Mouse (Mus musculus): ENCODE measurements around the gene Toe1. TPM values are rescaled to one million over a fixed set of nuclear protein-coding genes. Genes with fewer than 3 reads are reported as not detected.
"Not testable (repeated sequence)": the region's sequence is repeated elsewhere in the genome, so short reads cannot be mapped to it uniquely, and the experiment has no call there.

Gene Toe1
- total RNA-seq (2022): 10 to 100 TPM; 22.0 to 25.3 (median 22.4) TPM

DNA sequence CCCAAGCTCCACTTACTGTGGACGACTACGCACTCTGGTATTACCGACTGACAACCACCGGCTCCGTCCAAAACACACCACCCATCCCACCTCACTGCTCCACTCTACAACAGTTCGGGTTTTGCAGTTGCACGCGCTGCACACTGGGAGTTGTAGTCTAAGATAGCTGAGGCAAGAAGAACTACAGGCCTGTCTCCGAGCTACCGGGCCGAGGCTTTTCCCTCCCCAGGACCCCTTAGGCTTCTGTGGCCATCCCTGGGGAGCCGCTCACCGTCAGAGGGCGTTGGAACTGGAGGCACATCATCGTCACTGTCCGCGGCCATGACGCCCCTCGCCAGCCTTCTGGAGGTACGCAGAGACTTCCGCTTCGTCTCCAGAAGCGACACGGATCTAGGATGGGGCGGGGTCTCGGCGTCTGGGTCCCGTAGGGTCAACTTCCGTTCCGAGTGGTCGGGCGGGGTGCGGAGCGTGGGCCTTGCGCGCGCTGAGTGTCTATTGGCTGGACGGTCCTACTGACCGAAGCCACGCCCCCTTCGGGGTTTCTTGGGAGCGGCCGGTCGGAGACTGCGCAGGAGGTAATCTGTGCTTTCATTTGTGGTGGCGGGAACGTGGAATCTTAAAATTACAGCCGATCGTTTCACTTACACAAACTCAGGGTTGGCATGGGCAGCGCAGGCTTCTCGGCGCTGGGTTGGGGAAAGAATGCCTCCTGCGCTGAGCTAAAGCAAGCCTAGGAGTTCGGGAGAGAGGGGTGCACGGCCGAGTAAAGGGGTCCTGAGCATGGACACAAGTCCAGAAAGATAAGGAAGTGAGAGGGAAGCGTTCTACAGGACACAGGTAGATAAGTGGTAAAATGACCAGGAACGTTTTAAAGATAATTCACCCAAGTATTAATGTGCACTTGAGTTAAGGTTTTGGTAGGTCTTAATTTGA lies at the start of gene Toe1, which contains the start of gene Mutyh:
Toe1 (minus strand) TSS at position 444 of the 933 bp plus-strand sequence.
Mutyh (plus strand) TSS at position 527 of the 933 bp plus-strand sequence.
- DNase-seq: peak; percentile 95

DNA sequence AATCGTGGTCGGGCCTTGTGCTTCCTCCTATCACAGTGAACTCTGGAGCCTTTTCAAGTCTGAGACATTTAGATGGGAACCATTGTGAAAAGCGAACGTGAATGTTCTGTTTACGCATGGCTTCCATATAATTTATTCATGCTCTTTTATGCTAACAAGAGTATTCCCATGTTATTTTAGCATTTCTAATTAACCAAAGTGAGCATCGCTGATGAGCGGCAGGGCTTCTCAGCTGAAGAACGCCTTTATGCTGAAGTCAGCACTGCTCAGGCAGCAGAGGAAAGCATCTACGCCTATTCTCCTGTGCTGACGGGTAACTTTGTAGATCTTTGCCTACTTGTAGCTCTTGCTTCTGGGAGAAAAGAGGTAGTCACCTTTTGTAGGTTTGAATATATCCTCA lies 49.8 kb upstream of the Toe1 start:
- no peak for DNase-seq

DNA sequence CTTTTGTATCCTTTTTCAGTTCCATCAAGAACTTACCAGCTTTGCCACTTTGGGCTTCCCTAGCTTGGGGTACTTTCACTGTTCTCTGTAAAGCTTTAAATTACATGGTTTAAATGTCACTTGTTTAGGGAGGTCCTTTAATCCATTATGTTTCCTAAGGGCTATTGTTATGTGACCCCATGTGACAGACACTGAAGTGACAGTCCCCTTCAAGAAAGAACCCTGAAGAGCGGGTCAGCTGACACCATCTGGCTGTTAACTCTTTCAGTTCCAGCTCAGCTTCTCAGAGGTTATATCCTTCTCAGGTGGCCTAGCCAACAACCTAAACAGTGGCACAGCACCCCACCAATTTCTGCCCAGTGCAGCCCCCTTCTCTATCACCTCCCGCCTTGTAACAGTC lies 46.8 kb upstream of the Toe1 start:
- no peak for DNase-seq

DNA sequence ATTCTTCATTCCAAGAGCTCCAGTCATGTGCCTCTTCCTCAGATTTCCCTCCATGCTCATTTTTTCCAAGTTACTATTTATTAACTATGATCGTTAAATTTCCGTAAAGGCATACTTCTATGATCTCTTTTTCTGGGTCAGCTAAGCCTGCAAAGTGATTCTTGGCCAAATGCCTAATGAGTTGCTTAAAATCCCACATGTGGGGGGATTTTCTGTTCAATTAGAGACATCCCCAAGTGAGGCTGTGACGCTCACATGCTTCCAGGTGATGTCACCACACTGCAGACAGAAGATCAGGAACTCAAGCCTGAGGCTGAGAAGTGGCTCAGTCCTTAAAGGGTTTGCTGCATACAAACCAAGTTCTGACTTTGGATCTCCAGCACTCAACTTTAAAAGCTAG lies 42.5 kb upstream of the Toe1 start:
- no peak for DNase-seq

DNA sequence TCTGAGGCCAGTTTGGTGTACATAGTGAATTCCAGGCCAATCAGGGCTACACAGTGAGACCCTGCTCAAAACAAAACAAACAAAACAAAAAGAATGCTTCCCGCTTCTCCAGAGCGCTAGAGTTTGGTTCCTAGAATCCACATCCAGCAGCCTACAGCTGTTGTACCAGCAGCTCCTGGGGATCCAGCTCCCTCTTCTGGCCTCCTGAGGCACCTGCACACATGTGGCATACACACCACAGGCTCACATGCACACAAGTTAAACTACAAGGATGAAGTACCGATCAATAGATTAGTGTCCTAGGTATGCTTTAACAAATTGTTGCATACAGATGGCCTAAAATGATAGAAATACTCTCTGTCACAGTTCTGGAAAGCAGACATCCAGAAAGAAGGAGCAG lies 36.9 kb upstream of the Toe1 start:
- DNase-seq: no peak

DNA sequence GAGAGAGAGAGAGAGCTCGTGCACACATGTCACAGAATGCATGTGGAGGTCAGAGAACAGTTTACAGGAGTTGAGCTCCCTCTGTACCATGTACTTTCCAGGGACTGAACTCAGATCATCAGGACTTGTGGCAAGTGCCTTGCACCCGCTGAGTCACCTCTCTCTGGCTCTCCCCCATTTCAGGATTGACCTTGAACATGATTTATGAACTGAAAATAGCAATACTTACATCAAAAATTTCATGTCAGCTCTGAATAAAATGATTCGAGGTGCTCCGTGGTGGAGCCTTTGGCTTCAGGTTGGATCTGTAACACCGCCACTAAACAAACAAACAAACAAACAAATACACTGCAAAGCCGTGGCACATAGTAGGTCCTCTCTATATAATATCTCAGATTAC lies 33.4 kb upstream of the Toe1 start:
- DNase-seq: no peak

DNA sequence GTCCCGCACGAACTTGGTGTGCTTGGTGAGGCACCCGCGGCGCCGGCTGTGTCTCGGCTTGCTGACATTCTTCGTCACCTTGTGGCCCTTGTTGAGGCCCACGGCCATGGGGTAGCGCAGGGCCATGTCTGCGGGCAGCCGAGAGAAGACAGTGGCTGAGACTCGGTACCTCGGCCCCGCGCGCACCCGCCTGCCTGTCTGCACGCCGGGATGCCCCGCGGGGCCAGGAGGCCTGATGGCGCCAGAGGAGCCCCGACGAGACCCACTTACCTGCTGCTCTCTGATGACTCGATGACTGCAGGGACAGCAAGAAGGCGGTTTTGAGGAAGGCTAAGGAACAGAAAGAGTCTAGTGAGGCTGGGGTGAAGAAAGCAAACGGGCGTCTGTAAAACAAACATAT lies 32.7 kb upstream of the Toe1 start:
- DNase-seq: not testable (repeated sequence)

DNA sequence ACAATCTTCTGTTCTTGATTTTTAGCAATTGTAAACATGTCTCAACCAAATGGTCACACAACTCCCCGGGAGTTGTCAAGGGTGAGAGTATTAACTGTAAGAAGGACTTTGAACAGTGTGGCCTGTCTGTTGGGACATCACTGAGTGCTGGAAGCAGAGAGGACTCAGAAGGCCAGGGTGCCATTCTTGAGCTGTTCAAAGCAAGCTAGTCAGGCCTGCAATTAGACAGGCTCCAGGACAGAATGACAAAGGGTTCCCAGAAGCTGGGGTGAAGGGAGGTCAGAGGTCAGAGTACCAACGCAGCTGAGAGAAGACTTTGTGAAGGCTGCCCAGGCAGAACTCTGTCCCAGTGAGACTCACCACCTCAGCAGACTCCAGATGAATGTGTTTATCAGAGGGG lies 31.6 kb upstream of the Toe1 start:
- DNase-seq: no peak

DNA sequence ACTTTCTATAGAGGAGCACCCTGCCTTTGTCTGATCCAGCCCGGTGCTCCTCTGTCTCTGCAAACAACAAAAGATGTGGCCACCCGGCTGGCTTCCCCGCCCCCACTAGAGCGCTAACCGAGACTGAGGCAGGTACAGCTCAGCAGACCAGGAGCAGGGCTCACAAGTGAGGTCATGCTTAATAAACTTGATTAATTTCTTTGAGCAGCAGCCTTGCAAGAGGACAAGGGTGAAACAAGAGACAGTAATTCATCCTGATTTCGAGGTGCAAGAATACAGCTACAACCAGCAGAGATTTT lies 22.6 kb upstream of the Toe1 start:
- DNase-seq: no peak

DNA sequence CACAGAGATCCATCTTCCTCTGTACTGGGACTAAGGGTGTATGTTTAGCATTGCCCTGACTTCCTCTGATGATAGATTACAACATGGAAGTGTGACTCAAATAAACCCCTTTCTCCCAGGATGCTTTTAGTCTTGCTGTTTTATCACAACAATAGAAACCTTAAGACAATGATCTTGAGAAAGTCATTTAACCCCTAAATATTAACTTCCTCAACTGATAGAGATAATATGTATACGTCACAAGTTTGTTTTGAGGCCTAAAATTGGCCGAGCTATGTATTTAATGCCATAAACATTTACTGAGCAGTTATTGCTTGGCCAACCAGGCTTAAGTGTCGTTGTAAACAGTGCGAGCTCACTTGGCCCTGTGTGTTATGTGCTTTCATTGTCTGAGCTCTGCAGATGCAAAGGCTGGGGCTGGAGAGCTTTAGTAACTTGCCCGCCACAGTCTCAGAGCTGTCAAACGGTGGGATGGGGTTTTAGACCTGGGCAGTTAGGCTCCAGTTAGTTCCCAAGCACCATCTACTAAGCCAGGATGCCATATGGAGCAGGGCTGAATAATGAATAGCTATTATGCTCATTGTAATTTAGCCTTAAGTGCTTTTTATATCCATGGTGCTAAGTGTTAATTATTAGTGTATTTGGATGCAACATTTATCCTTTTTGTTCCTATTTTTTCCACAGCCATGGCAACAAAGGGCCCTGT lies 22.1 kb upstream of the Toe1 start:
- no peak for DNase-seq

DNA sequence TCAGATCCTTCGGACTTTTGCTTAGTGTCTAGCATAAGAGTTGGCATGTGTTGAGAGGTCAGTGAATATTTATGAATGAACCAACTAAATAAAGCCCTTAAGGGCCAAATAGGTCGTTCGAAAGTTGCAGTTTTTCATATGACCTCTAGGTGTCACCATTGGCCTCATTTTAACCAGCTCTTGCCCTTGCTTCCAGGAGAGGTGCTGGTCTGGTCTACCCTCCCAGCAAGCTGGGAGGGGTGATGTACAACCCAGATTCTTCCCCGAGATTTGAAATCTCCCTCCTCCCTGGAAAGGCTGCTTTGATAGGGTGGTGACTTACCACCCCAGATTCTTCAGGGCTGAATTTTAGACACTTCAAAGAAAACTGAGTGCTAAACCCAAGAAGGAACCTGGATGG lies 20.4 kb upstream of the Toe1 start:
- no peak for DNase-seq

DNA sequence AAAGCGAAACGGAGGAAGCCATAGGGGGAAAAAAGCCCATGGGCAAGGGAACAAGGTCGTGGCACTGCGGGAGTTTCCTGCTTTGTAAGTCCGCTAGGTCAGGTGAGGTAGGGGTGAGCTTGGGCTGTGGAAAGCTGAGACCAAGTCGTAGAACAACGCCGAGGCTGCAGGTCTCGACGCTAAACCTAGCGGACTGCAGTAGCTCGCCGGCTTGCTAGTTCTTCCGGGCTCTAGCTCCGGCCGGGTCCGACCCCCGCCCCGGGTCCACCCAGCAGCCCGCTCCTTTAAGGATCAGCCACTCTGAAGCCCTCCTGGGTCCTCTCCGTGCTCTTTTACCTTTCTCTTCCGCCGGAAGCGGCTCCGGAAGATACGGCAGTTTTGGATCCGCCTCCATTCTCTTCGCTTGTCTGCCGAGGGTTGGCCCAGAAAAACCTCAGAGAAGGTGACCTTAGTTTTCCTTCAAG lies 17.1 kb upstream of the Toe1 start:
- DNase-seq: no peak

DNA sequence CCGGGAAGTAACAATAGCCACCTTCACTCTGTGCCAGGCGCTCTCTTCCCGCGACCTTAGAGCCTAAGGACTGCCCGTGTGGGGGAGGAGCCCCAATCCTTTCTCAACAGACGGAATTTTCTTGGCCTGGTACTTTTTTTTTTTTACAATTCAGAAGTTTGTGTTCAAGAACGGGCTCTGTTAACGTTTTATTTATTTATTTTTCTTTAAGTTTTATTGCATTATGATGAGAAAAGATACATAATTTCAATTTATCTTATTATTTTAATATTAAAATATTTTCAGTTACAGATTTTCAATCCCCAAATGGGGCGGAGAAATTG lies 14.2 kb upstream of the Toe1 start, which contains the start of gene Hpdl:
Hpdl (minus strand) TSS at position 14 of the 323 bp plus-strand sequence.
- DNase-seq: no peak

DNA sequence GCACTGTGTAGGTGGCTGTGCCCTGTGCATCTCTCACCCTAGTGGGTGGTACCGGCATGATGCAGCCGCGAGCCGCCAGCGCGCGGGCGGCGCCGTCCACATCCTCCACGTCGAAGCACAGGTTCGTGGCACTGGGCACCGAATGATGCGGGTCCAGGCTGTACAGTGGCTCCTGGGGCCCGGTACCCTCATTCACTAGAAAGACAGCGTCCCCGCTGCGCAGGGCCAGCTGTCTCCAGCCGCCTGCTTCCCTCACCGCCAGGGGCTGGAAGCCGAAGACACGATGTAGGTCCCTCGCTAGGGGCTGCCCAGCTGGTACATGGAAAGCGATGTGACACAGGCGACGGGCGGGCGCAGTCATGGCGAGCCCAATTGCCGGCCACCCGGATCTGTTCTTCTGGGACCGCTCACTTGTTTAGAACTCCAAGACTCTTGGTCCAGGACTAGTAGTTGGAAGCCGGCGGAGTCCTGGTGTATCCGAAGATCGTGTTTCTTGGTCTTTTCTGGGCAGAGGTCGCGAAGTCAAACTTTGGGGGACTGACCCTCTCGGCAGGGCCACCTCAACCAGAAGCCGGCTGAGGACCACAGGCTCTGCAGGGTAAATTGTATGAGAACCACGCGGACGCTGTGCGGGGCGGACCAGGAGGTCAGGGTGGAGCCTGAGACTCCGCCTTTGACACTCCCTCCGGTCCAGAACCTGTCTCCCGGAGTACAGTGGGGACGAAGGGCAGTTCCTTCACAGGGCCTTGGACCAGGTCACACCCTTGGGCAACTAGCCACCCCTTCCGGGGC lies 13.7 kb upstream of the Toe1 start:
- DNase-seq: peak; percentile 91

DNA sequence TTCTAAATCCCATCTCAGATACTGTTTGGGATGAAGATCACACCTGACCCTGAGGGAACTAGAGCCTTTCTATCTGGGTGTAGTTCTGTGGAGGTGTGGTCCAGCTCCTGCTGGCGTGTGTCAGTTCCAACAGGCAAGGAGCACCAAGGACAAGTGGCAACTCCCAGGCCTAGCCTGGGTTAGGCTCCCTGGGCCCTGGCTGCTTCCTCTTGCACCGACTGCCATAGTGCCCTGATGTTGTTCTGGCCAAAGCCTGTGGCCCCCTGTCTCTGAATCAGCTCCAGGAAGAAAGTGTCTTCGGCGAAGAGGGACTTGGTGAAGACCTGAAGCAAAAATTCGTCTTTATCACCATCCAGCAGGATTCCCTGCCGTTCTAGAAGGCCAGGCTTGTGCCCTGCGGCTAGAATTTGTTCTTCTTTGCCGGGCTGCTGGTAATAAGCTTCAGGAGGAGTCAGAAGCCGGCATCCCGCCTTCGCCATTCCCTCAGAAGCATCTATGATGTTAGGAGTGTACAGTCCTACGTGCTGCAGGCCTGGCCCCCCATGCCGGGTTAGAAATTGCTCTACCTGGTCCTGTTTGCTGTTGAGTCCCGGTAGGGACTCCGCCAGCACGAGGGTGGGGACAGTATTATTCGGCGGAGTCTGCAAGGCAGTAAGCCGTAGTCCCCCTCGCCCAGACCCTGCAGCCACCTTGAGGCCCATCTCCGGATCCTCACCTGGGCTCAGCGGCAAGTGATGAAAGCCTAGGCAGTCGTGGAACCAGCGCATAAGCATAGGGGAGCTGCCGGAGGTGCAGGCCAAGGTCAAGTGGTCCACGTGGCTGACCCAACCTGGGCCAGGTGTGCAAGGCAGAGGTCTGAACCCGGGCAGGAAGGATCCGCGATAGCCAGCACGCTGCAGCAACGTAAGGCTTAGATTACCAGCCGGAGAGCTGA lies 12.8 kb upstream of the Toe1 start:
- DNase-seq: no peak

DNA sequence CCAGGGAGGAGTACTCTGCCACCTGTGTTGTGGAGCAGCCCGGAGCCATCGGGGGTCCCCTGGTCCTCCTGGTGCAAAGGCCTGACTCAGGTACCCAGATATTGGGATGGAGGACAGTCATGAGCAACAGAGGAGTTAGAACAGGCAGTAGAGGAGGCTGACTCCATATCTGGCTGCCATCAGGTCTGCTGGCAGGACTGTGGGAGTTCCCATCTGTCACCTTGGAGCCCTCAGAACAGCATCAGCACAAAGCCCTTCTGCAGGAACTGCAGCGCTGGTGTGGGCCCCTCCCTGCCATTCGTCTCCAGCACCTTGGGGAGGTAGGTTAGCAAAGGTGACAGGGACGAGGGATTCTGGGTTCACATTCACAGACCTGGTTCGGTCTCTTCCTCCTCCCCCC lies 10.0 kb upstream of the Toe1 start:
- no peak for DNase-seq

DNA sequence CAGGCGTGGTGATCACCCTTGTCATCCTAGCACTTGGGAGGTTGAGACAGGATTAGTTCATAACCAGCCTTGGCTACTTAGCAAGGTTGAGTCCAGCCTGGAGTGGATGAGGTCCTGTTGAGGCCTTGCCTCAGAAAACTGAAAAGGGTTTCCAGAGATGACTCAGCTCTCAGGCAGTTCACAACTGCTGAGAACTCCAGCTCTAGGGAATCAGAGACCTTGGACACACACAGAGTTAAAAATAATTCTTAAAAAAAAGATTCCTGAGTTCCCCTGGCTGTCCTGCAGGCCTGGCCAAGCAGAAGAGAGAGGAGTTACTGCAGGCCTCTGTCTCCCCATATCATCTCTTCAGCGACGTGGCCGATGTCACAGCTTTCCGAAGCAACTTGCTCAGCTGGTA lies 7.8 kb upstream of the Toe1 start:
- DNase-seq: no peak

DNA sequence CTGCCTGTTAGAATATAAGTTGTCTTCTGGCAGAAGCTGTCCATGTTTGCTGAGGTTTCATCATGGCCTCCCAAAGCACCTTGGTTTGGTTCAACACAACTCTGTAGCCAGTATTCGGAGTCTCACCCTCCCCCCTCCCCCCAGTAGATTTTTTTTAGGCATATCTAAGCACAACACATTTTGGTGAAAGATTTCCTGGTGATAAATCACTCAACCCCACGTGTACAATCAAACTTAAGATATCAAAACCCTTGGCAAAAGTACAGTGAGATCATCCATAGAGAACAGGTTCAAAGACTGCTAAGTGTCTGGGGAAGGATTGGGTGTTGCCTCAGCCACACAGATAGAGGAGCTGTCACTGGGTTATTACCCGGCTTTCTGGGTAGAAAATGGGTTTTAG lies 3.6 kb upstream of the Toe1 start:
- DNase-seq: no peak

DNA sequence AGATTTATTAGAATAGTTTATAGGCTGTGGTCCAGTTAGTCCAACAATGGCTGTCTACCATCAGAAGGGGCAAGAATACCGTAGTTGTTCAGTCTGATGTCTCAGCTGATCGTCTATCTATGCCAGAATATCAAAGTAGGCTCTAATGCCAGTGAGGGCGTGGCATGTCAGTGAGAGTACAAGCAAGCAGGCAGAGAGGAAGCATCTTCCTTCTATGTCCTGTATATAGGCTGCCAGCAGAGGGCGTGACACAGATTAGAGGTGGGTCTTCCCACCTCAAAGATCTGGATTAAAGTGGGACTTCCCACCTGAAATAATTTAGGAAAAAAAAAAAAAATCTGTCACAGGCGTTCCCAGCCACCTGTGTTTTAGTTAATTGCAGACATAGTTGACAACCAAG lies 7.5 kb downstream of the Toe1 start:
- no peak for DNase-seq

DNA sequence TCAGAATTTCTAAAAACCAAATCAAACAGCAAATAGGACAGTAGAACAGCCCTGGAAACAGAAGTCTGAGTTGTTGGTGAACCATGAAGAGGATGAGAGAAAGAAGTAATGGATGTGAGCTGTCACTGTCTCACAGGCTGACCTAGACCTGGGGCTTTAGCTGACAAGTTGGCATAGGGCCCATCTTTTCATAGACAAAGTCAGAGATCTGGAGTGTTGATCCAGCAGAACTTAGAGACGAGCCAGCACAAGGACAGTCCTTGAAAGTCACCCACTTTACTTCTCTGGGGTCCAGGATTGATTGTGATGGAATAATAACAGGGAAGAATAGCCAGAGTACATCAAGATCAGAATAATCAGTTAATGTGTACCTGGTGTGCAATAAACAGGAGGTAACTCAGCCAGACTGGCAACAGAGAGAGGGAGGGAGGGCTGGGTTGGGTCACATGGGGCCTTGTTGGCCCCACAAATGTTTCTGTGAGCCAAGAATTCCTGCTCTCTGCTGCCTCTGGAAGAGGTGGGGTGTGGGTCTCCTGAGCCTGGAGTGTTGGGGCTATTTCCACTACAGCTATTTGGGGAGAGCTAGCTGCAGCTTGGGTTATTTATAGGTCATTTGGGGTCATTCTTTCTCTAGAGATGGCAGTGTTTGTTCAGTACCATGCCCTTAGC lies 10.9 kb downstream of the Toe1 start:
- no peak for DNase-seq

DNA sequence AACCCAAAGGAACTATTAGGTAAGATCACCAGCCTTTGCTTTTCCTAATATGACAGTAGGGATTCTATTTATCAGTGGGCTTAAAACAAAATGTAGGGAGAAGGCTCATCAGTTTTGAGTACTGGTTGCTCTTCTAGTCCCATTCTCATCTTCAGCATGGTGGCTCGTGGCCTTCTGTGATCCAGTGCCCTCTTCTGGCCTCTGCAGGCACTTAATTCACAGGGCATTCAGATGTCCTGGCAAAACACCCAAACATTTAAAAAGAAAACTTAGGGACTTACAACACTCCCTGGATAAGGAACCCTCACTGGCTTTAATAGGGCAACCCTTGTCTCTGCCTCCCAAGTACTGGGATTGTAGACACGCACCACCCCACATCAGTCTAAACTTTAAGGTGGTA lies 13.2 kb downstream of the Toe1 start:
- no peak for DNase-seq
